Comparison of ENCODE assay signal across 30 mouse cellular contexts in the genomic region with DNA sequence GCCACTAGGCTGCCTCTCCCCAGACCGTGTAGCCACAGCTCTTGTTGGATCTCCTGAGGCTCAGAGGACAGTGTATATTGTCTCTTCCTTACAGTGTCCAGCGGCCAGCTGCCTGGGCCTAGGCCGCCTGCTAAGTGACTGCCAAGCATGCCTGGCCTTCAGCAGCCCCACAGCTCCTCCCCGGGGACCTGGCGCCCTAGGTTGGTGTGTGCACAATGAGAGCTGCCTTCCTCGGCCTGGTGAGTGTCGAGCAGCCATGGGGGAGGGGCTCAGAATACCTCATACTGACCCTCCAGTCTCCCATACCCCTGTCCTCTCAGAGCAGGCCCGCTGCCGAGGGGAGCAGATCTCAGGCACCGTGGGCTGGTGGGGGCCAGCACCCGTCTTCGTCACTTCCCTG. TPM values are rescaled to one million over a fixed set of nuclear protein-coding genes. Genes with fewer than 3 reads are reported as not detected.
A peak's percentile ranks its signal among the peaks of the same experiment; 100 is the strongest.
DNase-seq lines count a peak whose midpoint lies in the region; ATAC-seq lines count a peak whose summit lies in the region.
"Had no signal": no experiment of that assay in that cellular context is flagged by ENCODE, and none has a peak within 500 bp of the region (broad histone marks: within the 10 kb centered on the region; RNA-seq: fewer than 3 reads in every experiment).

No protein-coding gene starts in this region.

- peak; percentile 40 for DNase-seq in adrenal gland, postnatal 14 days
- no peak for DNase-seq in adrenal gland, adult (ENCODE audit: inconsistent age in 2 of 2, low spot score in 1 of 2)
- no peak for DNase-seq in left cerebral cortex, adult 9 months (ENCODE audit: low spot score in 2 of 2)
- DNase-seq: cerebellum, adult 18-20 months; cerebellum, postnatal 14 days; kidney, adult 11 months; layer of hippocampus, adult 9-11 months; liver; lung, postnatal 10 days had no signal

- no peaks in the 10 kb centered on the region for H3K9me3 ChIP-seq in kidney, embryonic 16.5 days (ENCODE audit: low read length)
- H3K9me3 ChIP-seq in kidney, embryonic 15.5 days (replicated peaks), result no peaks in the 10 kb centered on the region
- no peaks in the 10 kb centered on the region for H3K9me3 ChIP-seq in midbrain, embryonic 13.5 days
- H3K9me3 ChIP-seq in midbrain, embryonic 15.5 days, result no peaks in the 10 kb centered on the region
- no peaks in the 10 kb centered on the region for H3K9me3 ChIP-seq in neural tube, embryonic 14.5 days (ENCODE audit: control insufficient read depth, low read length)
- H3K9me3 ChIP-seq: embryonic facial prominence, embryonic 13.5 days; forebrain, embryonic 15.5 days had no signal

- H3K36me3 ChIP-seq in kidney, embryonic 16.5 days (ENCODE audit: insufficient read depth, low read length), result peaks cover 44% of the 10 kb centered on the region
- peaks cover 73% of the 10 kb centered on the region for H3K36me3 ChIP-seq in kidney, embryonic 15.5 days
- H3K36me3 ChIP-seq in midbrain, embryonic 13.5 days, result peaks cover 75% of the 10 kb centered on the region
- peaks cover 29% of the 10 kb centered on the region for H3K36me3 ChIP-seq in midbrain, embryonic 15.5 days (replicated peaks)
- peaks cover 34% of the 10 kb centered on the region for H3K36me3 ChIP-seq in neural tube, embryonic 14.5 days (ENCODE audit: control insufficient read depth, insufficient read depth, low read length)

- 83% methylated on average over 12 of the region's 12 CpGs for WGBS in kidney, embryonic 16.5 days
- 87% methylated on average over 12 of the region's 12 CpGs for WGBS in kidney, embryonic 15.5 days
- 84% methylated on average over 12 of the region's 12 CpGs for WGBS in midbrain, embryonic 13.5 days
- WGBS in midbrain, embryonic 15.5 days, result 84% methylated on average over 12 of the region's 12 CpGs
- 81% methylated on average over 12 of the region's 12 CpGs for WGBS in neural tube, embryonic 14.5 days

- peak; percentile 55; the same call in 1 of the 2 replicates for ATAC-seq in kidney, embryonic 16.5 days (ENCODE audit: low FRiP score, low TSS enrichment)
- ATAC-seq in kidney, embryonic 15.5 days (replicated peaks; ENCODE audit: low FRiP score), result no peak
- peak; percentile 35 for ATAC-seq in midbrain, embryonic 13.5 days
- ATAC-seq in midbrain, embryonic 15.5 days (replicated peaks), result no peak
- peak; percentile 21; the same call in 1 of the 2 replicates for ATAC-seq in neural tube, embryonic 14.5 days (ENCODE audit: low read depth)
- ATAC-seq: forebrain, embryonic 15.5 days had no signal

- no peaks in the 10 kb centered on the region for H3K27me3 ChIP-seq in kidney, embryonic 16.5 days (ENCODE audit: insufficient read depth, low read length)
- no peaks in the 10 kb centered on the region for H3K27me3 ChIP-seq in kidney, embryonic 15.5 days
- H3K27me3 ChIP-seq in midbrain, embryonic 13.5 days, result no peaks in the 10 kb centered on the region
- no peaks in the 10 kb centered on the region for H3K27me3 ChIP-seq in midbrain, embryonic 15.5 days (replicated peaks)
- H3K27me3 ChIP-seq in neural tube, embryonic 14.5 days (ENCODE audit: control insufficient read depth, insufficient read depth, low read length), result no peaks in the 10 kb centered on the region
- H3K27me3 ChIP-seq: embryonic facial prominence, embryonic 13.5 days; forebrain, embryonic 15.5 days had no signal

- H3K4me3 ChIP-seq in kidney, embryonic 16.5 days (ENCODE audit: low read length), result no peak overlapping the region
- no peak overlapping the region for H3K4me3 ChIP-seq in kidney, embryonic 15.5 days (replicated peaks)
- no peak overlapping the region for H3K4me3 ChIP-seq in midbrain, embryonic 13.5 days (replicated peaks)
- H3K4me3 ChIP-seq in midbrain, embryonic 15.5 days, result no peak overlapping the region
- no peak overlapping the region for H3K4me3 ChIP-seq in neural tube, embryonic 14.5 days (ENCODE audit: low read depth, low read length)
- H3K4me3 ChIP-seq: embryonic facial prominence, embryonic 13.5 days; forebrain, embryonic 15.5 days had no signal

- no peak overlapping the region for H3K27ac ChIP-seq in kidney, embryonic 16.5 days (ENCODE audit: low read length)
- no peak overlapping the region for H3K27ac ChIP-seq in kidney, embryonic 15.5 days
- H3K27ac ChIP-seq in midbrain, embryonic 13.5 days, result no peak overlapping the region
- H3K27ac ChIP-seq in midbrain, embryonic 15.5 days, result no peak overlapping the region
- H3K27ac ChIP-seq in neural tube, embryonic 14.5 days (ENCODE audit: low read depth, low read length), result no peak overlapping the region
- H3K27ac ChIP-seq: embryonic facial prominence, embryonic 13.5 days; forebrain, embryonic 15.5 days; kidney, postnatal 0 days had no signal

- H3K4me1 ChIP-seq in kidney, embryonic 16.5 days (ENCODE audit: insufficient read depth, low read length), result peaks cover 10% of the 10 kb centered on the region; the same call in 1 of the 2 replicates
- no peaks in the 10 kb centered on the region for H3K4me1 ChIP-seq in kidney, embryonic 15.5 days
- 0 out of 2 replicates have a peak, but pooled peaks cover 3% of the 10 kb centered on the region for H3K4me1 ChIP-seq in midbrain, embryonic 13.5 days (replicated peaks)
- no peaks in the 10 kb centered on the region for H3K4me1 ChIP-seq in midbrain, embryonic 15.5 days
- no peaks in the 10 kb centered on the region for H3K4me1 ChIP-seq in neural tube, embryonic 14.5 days (ENCODE audit: control insufficient read depth, insufficient read depth, low read length)
- H3K4me1 ChIP-seq: embryonic facial prominence, embryonic 13.5 days; forebrain, embryonic 15.5 days had no signal

- no peak overlapping the region for H3K4me2 ChIP-seq in kidney, embryonic 16.5 days (replicated peaks; ENCODE audit: low read depth, low read length)
- no peak overlapping the region for H3K4me2 ChIP-seq in kidney, embryonic 15.5 days
- H3K4me2 ChIP-seq in midbrain, embryonic 13.5 days (replicated peaks), result no peak overlapping the region
- no peak overlapping the region for H3K4me2 ChIP-seq in midbrain, embryonic 15.5 days
- H3K4me2 ChIP-seq in neural tube, embryonic 14.5 days (ENCODE audit: low read depth, low read length), result no peak overlapping the region
- H3K4me2 ChIP-seq: embryonic facial prominence, embryonic 13.5 days; forebrain, embryonic 15.5 days had no signal

- H3K9ac ChIP-seq in kidney, embryonic 16.5 days (replicated peaks; ENCODE audit: low read length), result no peak overlapping the region
- H3K9ac ChIP-seq in kidney, embryonic 15.5 days, result no peak overlapping the region
- H3K9ac ChIP-seq in midbrain, embryonic 13.5 days (replicated peaks), result no peak overlapping the region
- no peak overlapping the region for H3K9ac ChIP-seq in midbrain, embryonic 15.5 days
- no peak overlapping the region for H3K9ac ChIP-seq in neural tube, embryonic 14.5 days (replicated peaks; ENCODE audit: low read depth, low read length)
- H3K9ac ChIP-seq: embryonic facial prominence, embryonic 13.5 days; forebrain, embryonic 15.5 days had no signal

RNA-seq across cellular contexts. Expression of gene Megf8, which starts 17.5 kb away (rescaled TPM):
- total RNA-seq in adrenal gland, postnatal 14 days (2021), result 39.1 and 39.7 TPM in 2 replicates
- polyA plus RNA-seq in kidney, embryonic 16.5 days (2015; fragmentation: Nextera tagmentation; extraction: Ambion mirVana), result 16.9 and 18.2 TPM in 2 replicates
- 13.3 and 16.4 TPM in 2 replicates for polyA plus RNA-seq in kidney, embryonic 15.5 days (2015; fragmentation: Nextera tagmentation; extraction: Ambion mirVana)
- 18.9 and 19.8 TPM in 2 replicates for polyA plus RNA-seq in midbrain, embryonic 13.5 days (2015; fragmentation: Nextera tagmentation; extraction: Ambion mirVana)
- 27.0 and 27.4 TPM in 2 replicates for polyA plus RNA-seq in midbrain, embryonic 15.5 days (2015; fragmentation: Nextera tagmentation; extraction: Ambion mirVana)
- polyA plus RNA-seq in neural tube, embryonic 14.5 days (2014; fragmentation: Nextera tagmentation; extraction: Ambion mirVana), result 22.6 and 22.9 TPM in 2 replicates

RNA-seq across cellular contexts. Expression of gene Tmem145, which starts 28.6 kb away (rescaled TPM):
- total RNA-seq in adrenal gland, postnatal 14 days (2021), result 1.4 and 3.2 TPM in 2 replicates
- polyA plus RNA-seq in kidney, embryonic 16.5 days (2015; fragmentation: Nextera tagmentation; extraction: Ambion mirVana), result 0.10 and 0.67 TPM in 2 replicates
- polyA plus RNA-seq in kidney, embryonic 15.5 days (2015; fragmentation: Nextera tagmentation; extraction: Ambion mirVana), result 0.68 and 0.87 TPM in 2 replicates
- 41.1 and 47.1 TPM in 2 replicates for polyA plus RNA-seq in midbrain, embryonic 13.5 days (2015; fragmentation: Nextera tagmentation; extraction: Ambion mirVana)
- polyA plus RNA-seq in midbrain, embryonic 15.5 days (2015; fragmentation: Nextera tagmentation; extraction: Ambion mirVana), result 94.8 and 102 TPM in 2 replicates
- 70.6 and 94.9 TPM in 2 replicates for polyA plus RNA-seq in neural tube, embryonic 14.5 days (2014; fragmentation: Nextera tagmentation; extraction: Ambion mirVana)
- total RNA-seq: gastrocnemius, adult 8-10 months; hematopoietic stem cell, adult 5-6 weeks; megakaryocyte progenitor cell, adult 5-6 weeks; monocyte, adult 5-6 weeks had no signal
- polyA plus RNA-seq: gonadal fat pad, adult 2 months; heart, postnatal 0 days; thymus, postnatal 0 days had no signal

RNA-seq across cellular contexts. Expression of gene Prr19, which starts 33.3 kb away (rescaled TPM):
- not detected in 2 replicates for total RNA-seq in adrenal gland, postnatal 14 days (2021)
- polyA plus RNA-seq in kidney, embryonic 16.5 days (2015; fragmentation: Nextera tagmentation; extraction: Ambion mirVana), result 0.84 and 0.98 TPM in 2 replicates
- polyA plus RNA-seq in kidney, embryonic 15.5 days (2015; fragmentation: Nextera tagmentation; extraction: Ambion mirVana), result 0.90 and 1.0 TPM in 2 replicates
- polyA plus RNA-seq in midbrain, embryonic 13.5 days (2015; fragmentation: Nextera tagmentation; extraction: Ambion mirVana), result 2.1 and 3.1 TPM in 2 replicates
- 3.7 and 4.5 TPM in 2 replicates for polyA plus RNA-seq in midbrain, embryonic 15.5 days (2015; fragmentation: Nextera tagmentation; extraction: Ambion mirVana)
- polyA plus RNA-seq in neural tube, embryonic 14.5 days (2014; fragmentation: Nextera tagmentation; extraction: Ambion mirVana), result 2.7 and 4.3 TPM in 2 replicates
- total RNA-seq: gastrocnemius, adult 8-10 months; hematopoietic stem cell, adult 5-6 weeks; left cerebral cortex, adult 18-20 months; left cerebral cortex, postnatal 36 days; megakaryocyte progenitor cell, adult 5-6 weeks; monocyte, adult 5-6 weeks had no signal
- polyA plus RNA-seq: heart, postnatal 0 days; large intestine, adult 2 months; liver, embryonic 16.5 days; urinary bladder, adult 2 months had no signal

RNA-seq across cellular contexts. Expression of gene Cnfn, which starts 35.1 kb away (rescaled TPM):
- total RNA-seq in adrenal gland, postnatal 14 days (2021), result not detected in 2 replicates
- 1.4 TPM in 1 of 2 replicates, not detected in the other for polyA plus RNA-seq in kidney, embryonic 16.5 days (2015; fragmentation: Nextera tagmentation; extraction: Ambion mirVana)
- polyA plus RNA-seq in kidney, embryonic 15.5 days (2015; fragmentation: Nextera tagmentation; extraction: Ambion mirVana), result 2.7 and 4.8 TPM in 2 replicates
- polyA plus RNA-seq in midbrain, embryonic 13.5 days (2015; fragmentation: Nextera tagmentation; extraction: Ambion mirVana), result 0.32 TPM in 1 of 2 replicates, not detected in the other
- not detected in 2 replicates for polyA plus RNA-seq in midbrain, embryonic 15.5 days (2015; fragmentation: Nextera tagmentation; extraction: Ambion mirVana)
- polyA plus RNA-seq in neural tube, embryonic 14.5 days (2014; fragmentation: Nextera tagmentation; extraction: Ambion mirVana), result not detected in 2 replicates
- total RNA-seq: gastrocnemius, adult 8-10 months; hematopoietic stem cell, adult 5-6 weeks; left cerebral cortex, adult 18-20 months; left cerebral cortex, postnatal 36 days; megakaryocyte progenitor cell, adult 5-6 weeks; monocyte, adult 5-6 weeks had no signal
- polyA plus RNA-seq: forebrain, embryonic 15.5 days; gonadal fat pad, adult 2 months; heart, postnatal 0 days; kidney, postnatal 0 days; large intestine, adult 2 months; liver, embryonic 16.5 days; neural tube, embryonic 11.5 days; urinary bladder, adult 2 months had no signal

RNA-seq across cellular contexts. Expression of gene Pafah1b3, which starts 36.7 kb away (rescaled TPM):
- 31.5 and 33.7 TPM in 2 replicates for total RNA-seq in adrenal gland, postnatal 14 days (2021)
- 197 and 199 TPM in 2 replicates for polyA plus RNA-seq in kidney, embryonic 16.5 days (2015; fragmentation: Nextera tagmentation; extraction: Ambion mirVana)
- 181 and 191 TPM in 2 replicates for polyA plus RNA-seq in kidney, embryonic 15.5 days (2015; fragmentation: Nextera tagmentation; extraction: Ambion mirVana)
- polyA plus RNA-seq in midbrain, embryonic 13.5 days (2015; fragmentation: Nextera tagmentation; extraction: Ambion mirVana), result 665 and 668 TPM in 2 replicates
- polyA plus RNA-seq in midbrain, embryonic 15.5 days (2015; fragmentation: Nextera tagmentation; extraction: Ambion mirVana), result 671 and 679 TPM in 2 replicates
- 561 and 590 TPM in 2 replicates for polyA plus RNA-seq in neural tube, embryonic 14.5 days (2014; fragmentation: Nextera tagmentation; extraction: Ambion mirVana)

Comparison
In these comparisons a context has a peak if more than half of its experiments do, and no peak if none do; other contexts are left out.
1. ATAC-seq: peak in kidney, embryonic 16.5 days (single experiment), midbrain, embryonic 13.5 days (single experiment) and neural tube, embryonic 14.5 days (single experiment); none in kidney, embryonic 15.5 days (single experiment) and midbrain, embryonic 15.5 days (single experiment).
2. RNA of gene Tmem145, which starts 28.6 kb away (polyA plus RNA-seq): 94.8 to 102 TPM in midbrain, embryonic 15.5 days, 70.6 to 94.9 TPM in neural tube, embryonic 14.5 days and 41.1 to 47.1 TPM in midbrain, embryonic 13.5 days; 0.68 to 0.87 TPM in kidney, embryonic 15.5 days and 0.10 to 0.67 TPM in kidney, embryonic 16.5 days; every median in the first group is over 10 times any median in the second.